Mouse (Mus musculus) kidney, adult 2 months (tissue): ENCODE measurements around the gene Pgm1.

Source experiments
- CTCF ChIP-seq: fragments of 200-500 bp; conservative IDR thresholded peaks from 2 replicates; pipeline ENCODE4 v1.5.1; 2011; ENCODE audit warnings: low read depth, mild to moderate bottlenecking, control low read depth, low read length, moderate library complexity, mixed read lengths; ENCODE audit not compliant: insufficient read depth, insufficient read length
- POLR2A ChIP-seq: fragments of 200-500 bp; IDR thresholded peaks from one replicate; pipeline ENCODE4 v1.6.1; 2011; ENCODE audit warnings: low read depth, low read length, control low read depth

GRCm38 (mm10) chr4:99929613-99930517 is 651 bp downstream of the Pgm1 start, which contains the start of gene Itgb3bp:
- TF ChIP-seq POLR2A (peak; percentile 23), CTCF (no peak)
